In the genomic region with DNA sequence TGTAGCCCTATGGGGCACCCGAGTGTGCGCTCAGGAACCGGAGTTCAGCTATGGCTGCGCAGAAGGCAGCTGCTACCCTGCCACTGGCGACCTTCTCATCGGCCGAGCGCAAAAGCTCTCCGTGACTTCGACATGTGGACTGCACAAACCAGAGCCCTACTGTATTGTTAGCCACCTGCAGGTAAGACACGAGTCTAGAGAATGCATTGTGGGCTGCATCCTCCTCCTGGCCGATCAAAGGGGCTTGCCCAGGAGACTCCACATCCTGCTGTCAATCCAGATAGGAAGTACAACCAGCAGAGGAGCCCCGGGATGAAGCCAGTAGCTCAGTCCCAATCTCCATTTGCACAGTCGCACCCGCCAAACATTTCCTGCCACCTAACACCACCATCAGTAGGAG, we compare ENCODE assay signal across 10 mouse cellular contexts. TPM values are rescaled to one million over a fixed set of nuclear protein-coding genes. Genes with fewer than 3 reads are reported as not detected.
DNase-seq lines count a peak whose midpoint lies in the region; ATAC-seq and TF ChIP-seq lines count a peak whose summit lies in the region.
"Had no signal": no experiment of that assay in that cellular context is flagged by ENCODE, and none has a peak within 500 bp of the region (broad histone marks: within the 10 kb centered on the region; RNA-seq: fewer than 3 reads in every experiment).

No protein-coding gene starts in this region.

- peak overlapping the region; percentile 82 for H3K4me2 ChIP-seq in embryonic facial prominence, embryonic 15.5 days (replicated peaks)
- H3K4me2 ChIP-seq in hindbrain, embryonic 11.5 days (replicated peaks; ENCODE audit: low read depth, low read length): peak overlapping the region; percentile 68
- H3K4me2 ChIP-seq in liver, postnatal 0 days (ENCODE audit: low read depth, low read length): 0 out of 2 replicates have a peak overlapping the region, but pooled peaks have one; percentile 6

- no peaks in the 10 kb centered on the region for H3K9me3 ChIP-seq in embryonic facial prominence, embryonic 15.5 days (replicated peaks)
- no peaks in the 10 kb centered on the region for H3K9me3 ChIP-seq in hindbrain, embryonic 11.5 days (ENCODE audit: control insufficient read depth, low read length)
- H3K9me3 ChIP-seq in liver, postnatal 0 days (ENCODE audit: low read length): no peaks in the 10 kb centered on the region

- no peak for TF ChIP-seq POLR2A in kidney, adult 2 months (IDR thresholded peaks at IDR 0.05; ENCODE audit: low read depth, low read length)

- peak; percentile 43 for DNase-seq in kidney, adult 2 months
- no peak for DNase-seq in kidney, adult 8-10 months
- peak; percentile 39 for DNase-seq in hindbrain, embryonic 11.5 days (ENCODE audit: low spot score)
- DNase-seq in liver, postnatal 0 days: no peak
- DNase-seq in thymus, postnatal 0 days (ENCODE audit: low spot score): no peak
- DNase-seq in B cell, adult 2 months: no peak

- peak overlapping the region; percentile 59; the same call in 1 of the 2 replicates for H3K9ac ChIP-seq in embryonic facial prominence, embryonic 15.5 days
- H3K9ac ChIP-seq in hindbrain, embryonic 11.5 days (ENCODE audit: low read depth, low read length): no peak overlapping the region
- no peak overlapping the region for H3K9ac ChIP-seq in liver, postnatal 0 days (replicated peaks)

- WGBS in kidney, adult 2 months: 7% methylated on average over 15 of the region's 15 CpGs
- WGBS in embryonic facial prominence, embryonic 15.5 days: 7% methylated on average over 15 of the region's 15 CpGs
- 7% methylated on average over 15 of the region's 15 CpGs for WGBS in hindbrain, embryonic 11.5 days
- 13% methylated on average over 15 of the region's 15 CpGs for WGBS in liver, postnatal 0 days (ENCODE audit: insufficient replicate concordance)

- peak overlapping the region; percentile 45 for H3K4me3 ChIP-seq in kidney, adult 2 months (ENCODE audit: insufficient read depth, low read depth, low read length)
- H3K4me3 ChIP-seq in embryonic facial prominence, embryonic 15.5 days (replicated peaks): peak overlapping the region; percentile 68
- peak overlapping the region; percentile 40 for H3K4me3 ChIP-seq in hindbrain, embryonic 11.5 days (ENCODE audit: low read depth, low read length)
- peak overlapping the region; percentile 37; the same call in 1 of the 2 replicates for H3K4me3 ChIP-seq in liver, postnatal 0 days (ENCODE audit: low read depth, low read length)

- no peaks in the 10 kb centered on the region for H3K27me3 ChIP-seq in kidney, adult 2 months (replicated peaks; ENCODE audit: control insufficient read depth, insufficient read depth, low read length)
- no peaks in the 10 kb centered on the region for H3K27me3 ChIP-seq in embryonic facial prominence, embryonic 15.5 days
- H3K27me3 ChIP-seq in hindbrain, embryonic 11.5 days (ENCODE audit: control insufficient read depth, insufficient read depth, low read length): peaks cover 32% of the 10 kb centered on the region
- peaks cover 35% of the 10 kb centered on the region for H3K27me3 ChIP-seq in liver, postnatal 0 days (ENCODE audit: insufficient read depth, low read length)
- H3K27me3 ChIP-seq: CH12.LX had no signal

- no peak for TF ChIP-seq CTCF in kidney, adult 2 months (conservative IDR thresholded peaks at IDR 0.05; ENCODE audit: insufficient read depth, insufficient read length, low read depth, low read length)
- no peak for TF ChIP-seq CTCF in liver, postnatal 0 days (IDR thresholded peaks at IDR 0.05; ENCODE audit: low read depth)

- H3K36me3 ChIP-seq in kidney, adult 2 months (ENCODE audit: control insufficient read depth, insufficient read depth, low read length): peaks cover 9% of the 10 kb centered on the region
- peaks cover 17% of the 10 kb centered on the region for H3K36me3 ChIP-seq in embryonic facial prominence, embryonic 15.5 days
- H3K36me3 ChIP-seq in hindbrain, embryonic 11.5 days (ENCODE audit: control insufficient read depth, insufficient read depth, low read length): no peaks in the 10 kb centered on the region
- no peaks in the 10 kb centered on the region for H3K36me3 ChIP-seq in liver, postnatal 0 days (replicated peaks; ENCODE audit: insufficient read depth, low read length)

- peak overlapping the region; percentile 18; the same call in 1 of the 2 replicates for H3K27ac ChIP-seq in kidney, adult 2 months (ENCODE audit: insufficient read depth, low read depth, low read length)
- H3K27ac ChIP-seq in embryonic facial prominence, embryonic 15.5 days (replicated peaks): 0 out of 2 replicates have a peak overlapping the region, but pooled peaks have one; percentile 17
- H3K27ac ChIP-seq in hindbrain, embryonic 11.5 days (ENCODE audit: low read depth, low read length): no peak overlapping the region
- no peak overlapping the region for H3K27ac ChIP-seq in liver, postnatal 0 days (ENCODE audit: low read depth)

- peaks cover 37% of the 10 kb centered on the region for H3K4me1 ChIP-seq in kidney, adult 2 months (ENCODE audit: control insufficient read depth, insufficient read depth, low read length)
- H3K4me1 ChIP-seq in embryonic facial prominence, embryonic 15.5 days: peaks cover 47% of the 10 kb centered on the region
- peaks cover 2% of the 10 kb centered on the region; the same call in 1 of the 2 replicates for H3K4me1 ChIP-seq in hindbrain, embryonic 11.5 days (replicated peaks; ENCODE audit: control insufficient read depth, insufficient read depth, low read length)
- no peaks in the 10 kb centered on the region for H3K4me1 ChIP-seq in liver, postnatal 0 days (ENCODE audit: insufficient read depth)

- ATAC-seq in embryonic facial prominence, embryonic 15.5 days (ENCODE audit: insufficient number of reproducible peaks, low FRiP score, low TSS enrichment, low read depth): no peak
- ATAC-seq in hindbrain, embryonic 11.5 days (ENCODE audit: low FRiP score): no peak; the same call in 1 of the 2 replicates
- no peak for ATAC-seq in liver, postnatal 0 days
- ATAC-seq in megakaryocyte progenitor cell, adult 5-6 weeks (replicated peaks; ENCODE audit: poor library complexity): no peak

- no peak for TF ChIP-seq EP300 in liver, postnatal 0 days (IDR thresholded peaks at IDR 0.05; ENCODE audit: low read depth)

RNA-seq across cellular contexts. Expression of a gene that starts 1.7 kb away (rescaled TPM):
- 41.0 and 46.5 TPM in 2 replicates for polyA plus RNA-seq in kidney, adult 2 months (2012; rRNA removed)
- polyA plus RNA-seq in embryonic facial prominence, embryonic 15.5 days (2015; fragmentation: Nextera tagmentation; extraction: Ambion mirVana): 68.5 and 70.9 TPM in 2 replicates
- polyA plus RNA-seq in hindbrain, embryonic 11.5 days (2014; fragmentation: Nextera tagmentation; extraction: Ambion mirVana): 21.2 and 21.7 TPM in 2 replicates
- polyA plus RNA-seq in liver, postnatal 0 days (2015; fragmentation: Nextera tagmentation; extraction: Ambion mirVana): 3.1 and 3.3 TPM in 2 replicates
- 13.6 and 14.0 TPM in 2 replicates for polyA plus RNA-seq in thymus, postnatal 0 days (2015; fragmentation: Nextera tagmentation; extraction: Ambion mirVana)
- 0.07 TPM in 1 of 2 replicates, not detected in the other for total RNA-seq in megakaryocyte progenitor cell, adult 5-6 weeks (2015)
- not detected in 2 replicates for total RNA-seq in megakaryocyte progenitor cell, adult 5-6 weeks (2017)

RNA-seq across cellular contexts. Expression of a gene that starts 26.1 kb away (rescaled TPM):
- not detected in 2 replicates for polyA plus RNA-seq in kidney, adult 2 months (2012; rRNA removed)
- not detected in 2 replicates for polyA plus RNA-seq in embryonic facial prominence, embryonic 15.5 days (2015; fragmentation: Nextera tagmentation; extraction: Ambion mirVana)
- not detected in 2 replicates for polyA plus RNA-seq in hindbrain, embryonic 11.5 days (2014; fragmentation: Nextera tagmentation; extraction: Ambion mirVana)
- polyA plus RNA-seq in liver, postnatal 0 days (2015; fragmentation: Nextera tagmentation; extraction: Ambion mirVana): not detected in 2 replicates
- polyA plus RNA-seq in thymus, postnatal 0 days (2015; fragmentation: Nextera tagmentation; extraction: Ambion mirVana): not detected in 2 replicates
- total RNA-seq in megakaryocyte progenitor cell, adult 5-6 weeks (2015): not detected in 2 replicates
- total RNA-seq in megakaryocyte progenitor cell, adult 5-6 weeks (2017): not detected in 2 replicates
- total RNA-seq: CH12.LX had no signal
- polyA plus RNA-seq: gonadal fat pad, adult 2 months had no signal

Comparison
In these comparisons a context has a peak if more than half of its experiments do, and no peak if none do; other contexts are left out.
1. DNase-seq: peak in kidney, adult 2 months (single experiment) and hindbrain, embryonic 11.5 days (single experiment); none in kidney, adult 8-10 months (0 of 2), liver, postnatal 0 days (single experiment), thymus, postnatal 0 days (single experiment) and B cell, adult 2 months (0 of 2).
2. H3K27ac ChIP-seq: peak in kidney, adult 2 months (single experiment) and embryonic facial prominence, embryonic 15.5 days (single experiment); none in hindbrain, embryonic 11.5 days (single experiment) and liver, postnatal 0 days (single experiment).
3. H3K4me2 ChIP-seq: peak in every context shown above with its lines; median percentile 82 in embryonic facial prominence, embryonic 15.5 days; 68 in hindbrain, embryonic 11.5 days; 6 in liver, postnatal 0 days.
4. Peak in every context shown above with its lines, with median percentiles within 50 percentile points of each other: H3K4me3 ChIP-seq.